ENCODE assay signal across 12 mouse cellular contexts in genomic region chr3:85362883-85363282, GRCm38 (mm10).
DNase-seq lines count a peak whose midpoint lies in the region; ATAC-seq and TF ChIP-seq lines count a peak whose summit lies in the region.
"Had no signal": no experiment of that assay in that cellular context is flagged by ENCODE, and none has a peak within 500 bp of the region (broad histone marks: within the 10 kb centered on the region; RNA-seq: fewer than 3 reads in every experiment).

No protein-coding gene starts in this region.

- H3K27me3 ChIP-seq in midbrain, postnatal 0 days (ENCODE audit: insufficient read depth, low read length), result no peaks in the 10 kb centered on the region
- no peaks in the 10 kb centered on the region for H3K27me3 ChIP-seq in midbrain, embryonic 14.5 days (ENCODE audit: control insufficient read depth, insufficient read depth, low read length)
- no peaks in the 10 kb centered on the region for H3K27me3 ChIP-seq in liver, postnatal 0 days (ENCODE audit: insufficient read depth, low read length)
- H3K27me3 ChIP-seq: kidney, embryonic 15.5 days; neural tube, embryonic 15.5 days had no signal

- H3K9ac ChIP-seq in midbrain, postnatal 0 days (replicated peaks; ENCODE audit: low read length, poor library complexity, severe bottlenecking), result no peak overlapping the region
- no peak overlapping the region for H3K9ac ChIP-seq in midbrain, embryonic 14.5 days (replicated peaks; ENCODE audit: low read length)
- H3K9ac ChIP-seq in liver, postnatal 0 days (replicated peaks), result no peak overlapping the region
- H3K9ac ChIP-seq: kidney, embryonic 15.5 days; neural tube, embryonic 15.5 days had no signal

- no peaks in the 10 kb centered on the region for H3K36me3 ChIP-seq in midbrain, postnatal 0 days (ENCODE audit: insufficient read depth, low read length)
- H3K36me3 ChIP-seq in midbrain, embryonic 14.5 days (ENCODE audit: control insufficient read depth, insufficient read depth, low read length), result no peaks in the 10 kb centered on the region
- H3K36me3 ChIP-seq in liver, postnatal 0 days (replicated peaks; ENCODE audit: insufficient read depth, low read length), result no peaks in the 10 kb centered on the region
- H3K36me3 ChIP-seq: kidney, embryonic 15.5 days; neural tube, embryonic 15.5 days had no signal

- H3K9me3 ChIP-seq in midbrain, postnatal 0 days (ENCODE audit: low read length), result no peaks in the 10 kb centered on the region
- no peaks in the 10 kb centered on the region for H3K9me3 ChIP-seq in midbrain, embryonic 14.5 days (ENCODE audit: control insufficient read depth, low read length)
- H3K9me3 ChIP-seq in liver, postnatal 0 days (ENCODE audit: low read length), result no peaks in the 10 kb centered on the region
- H3K9me3 ChIP-seq: kidney, embryonic 15.5 days; neural tube, embryonic 15.5 days had no signal

- no peak overlapping the region for H3K4me3 ChIP-seq in midbrain, postnatal 0 days (ENCODE audit: low read depth, low read length)
- H3K4me3 ChIP-seq in midbrain, embryonic 14.5 days (replicated peaks; ENCODE audit: low read depth, low read length), result no peak overlapping the region
- H3K4me3 ChIP-seq in liver, postnatal 0 days (ENCODE audit: low read depth, low read length), result no peak overlapping the region
- H3K4me3 ChIP-seq: kidney, embryonic 15.5 days; neural tube, embryonic 15.5 days had no signal

- ATAC-seq in midbrain, postnatal 0 days (ENCODE audit: low FRiP score), result no peak
- no peak for ATAC-seq in midbrain, embryonic 14.5 days (ENCODE audit: low FRiP score, low TSS enrichment)
- no peak for ATAC-seq in megakaryocyte-erythroid progenitor cell, adult 5-6 weeks (replicated peaks; ENCODE audit: low FRiP score, low TSS enrichment, poor library complexity, severe bottlenecking)
- ATAC-seq in liver, postnatal 0 days, result no peak
- ATAC-seq: CD4-positive, CD25-positive, alpha-beta regulatory T cell, adult 4 months had no signal

- H3K4me1 ChIP-seq in midbrain, postnatal 0 days (ENCODE audit: insufficient read depth, low read length), result no peaks in the 10 kb centered on the region
- H3K4me1 ChIP-seq in midbrain, embryonic 14.5 days (ENCODE audit: control insufficient read depth, insufficient read depth, low read length), result no peaks in the 10 kb centered on the region
- no peaks in the 10 kb centered on the region for H3K4me1 ChIP-seq in liver, postnatal 0 days (ENCODE audit: insufficient read depth)
- H3K4me1 ChIP-seq: kidney, embryonic 15.5 days; neural tube, embryonic 15.5 days had no signal

- H3K27ac ChIP-seq in midbrain, postnatal 0 days (ENCODE audit: low read depth, low read length), result no peak overlapping the region
- no peak overlapping the region for H3K27ac ChIP-seq in midbrain, embryonic 14.5 days (replicated peaks; ENCODE audit: low read depth, low read length)
- no peak overlapping the region for H3K27ac ChIP-seq in liver, postnatal 0 days (ENCODE audit: low read depth)
- H3K27ac ChIP-seq: kidney, embryonic 15.5 days; macrophage; neural tube, embryonic 15.5 days had no signal

- peak; percentile 45 to 46 for DNase-seq in heart, adult 18-20 months
- no peak for DNase-seq in heart, adult 8-10 months (ENCODE audit: low spot score)
- DNase-seq in midbrain, postnatal 0 days (ENCODE audit: low spot score), result peak; percentile 75
- no peak for DNase-seq in midbrain, embryonic 14.5 days
- DNase-seq in cerebellum, postnatal 25 days, result peak; percentile 62
- peak; percentile 42 for DNase-seq in heart, postnatal 4 days
- DNase-seq in liver, postnatal 0 days, result no peak

- 86% methylated on average over 7 of the region's 7 CpGs for WGBS in midbrain, postnatal 0 days
- 89% methylated on average over 7 of the region's 7 CpGs for WGBS in midbrain, embryonic 14.5 days
- 85% methylated on average over 7 of the region's 7 CpGs for WGBS in liver, postnatal 0 days (ENCODE audit: insufficient replicate concordance)

- no peak for TF ChIP-seq CTCF in midbrain, postnatal 0 days (IDR thresholded peaks at IDR 0.05)
- TF ChIP-seq CTCF in liver, postnatal 0 days (IDR thresholded peaks at IDR 0.05; ENCODE audit: low read depth), result no peak

- no peak overlapping the region for H3K4me2 ChIP-seq in midbrain, postnatal 0 days (ENCODE audit: low read depth, low read length, poor library complexity, severe bottlenecking)
- no peak overlapping the region for H3K4me2 ChIP-seq in midbrain, embryonic 14.5 days (ENCODE audit: low read length)
- H3K4me2 ChIP-seq in liver, postnatal 0 days (ENCODE audit: low read depth, low read length), result no peak overlapping the region
- H3K4me2 ChIP-seq: kidney, embryonic 15.5 days; neural tube, embryonic 15.5 days had no signal

- no peak for TF ChIP-seq EP300 in liver, postnatal 0 days (IDR thresholded peaks at IDR 0.05; ENCODE audit: low read depth)

Comparison
In these comparisons a context has a peak if more than half of its experiments do, and no peak if none do; other contexts are left out.
1. DNase-seq: peak in heart, adult 18-20 months (2 of 2), midbrain, postnatal 0 days (single experiment), cerebellum, postnatal 25 days (2 of 2) and heart, postnatal 4 days (single experiment); none in heart, adult 8-10 months (single experiment), midbrain, embryonic 14.5 days (single experiment) and liver, postnatal 0 days (single experiment).